Mouse (Mus musculus): ENCODE measurements around the gene Ankrd44.

DNA sequence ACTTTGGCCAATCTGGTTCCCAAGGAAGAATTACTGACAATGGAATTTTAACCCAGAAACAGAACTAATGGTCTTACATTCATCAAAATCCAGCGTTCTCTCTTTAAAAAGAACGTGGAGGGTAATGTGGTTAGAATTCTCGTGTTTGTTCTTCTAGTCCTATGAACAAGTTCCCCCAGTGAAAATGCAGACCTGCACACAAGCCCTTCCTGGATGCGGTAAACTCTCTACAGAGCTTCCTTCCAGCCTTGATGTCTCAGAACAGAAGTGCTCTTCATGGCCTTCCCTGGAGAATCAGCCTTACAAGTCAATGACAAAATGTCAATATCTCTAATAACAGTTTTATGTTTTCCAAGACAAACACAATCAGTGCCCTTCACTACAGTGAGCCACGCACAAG lies 65.8 kb downstream of the Ankrd44 start:
- TF ChIP-seq POLR2A (IDR thresholded peaks at IDR 0.05; ENCODE audit: low read depth, low read length), result no peak
- TF ChIP-seq CTCF (IDR thresholded peaks at IDR 0.05; ENCODE audit: extremely low read depth, insufficient read length, insufficient replicate concordance, low read depth, low read length), result no peak

Measured in small intestine, adult 2 months (tissue).